Comparison of ENCODE assay signal across 8 mouse cellular contexts in the genomic region with DNA sequence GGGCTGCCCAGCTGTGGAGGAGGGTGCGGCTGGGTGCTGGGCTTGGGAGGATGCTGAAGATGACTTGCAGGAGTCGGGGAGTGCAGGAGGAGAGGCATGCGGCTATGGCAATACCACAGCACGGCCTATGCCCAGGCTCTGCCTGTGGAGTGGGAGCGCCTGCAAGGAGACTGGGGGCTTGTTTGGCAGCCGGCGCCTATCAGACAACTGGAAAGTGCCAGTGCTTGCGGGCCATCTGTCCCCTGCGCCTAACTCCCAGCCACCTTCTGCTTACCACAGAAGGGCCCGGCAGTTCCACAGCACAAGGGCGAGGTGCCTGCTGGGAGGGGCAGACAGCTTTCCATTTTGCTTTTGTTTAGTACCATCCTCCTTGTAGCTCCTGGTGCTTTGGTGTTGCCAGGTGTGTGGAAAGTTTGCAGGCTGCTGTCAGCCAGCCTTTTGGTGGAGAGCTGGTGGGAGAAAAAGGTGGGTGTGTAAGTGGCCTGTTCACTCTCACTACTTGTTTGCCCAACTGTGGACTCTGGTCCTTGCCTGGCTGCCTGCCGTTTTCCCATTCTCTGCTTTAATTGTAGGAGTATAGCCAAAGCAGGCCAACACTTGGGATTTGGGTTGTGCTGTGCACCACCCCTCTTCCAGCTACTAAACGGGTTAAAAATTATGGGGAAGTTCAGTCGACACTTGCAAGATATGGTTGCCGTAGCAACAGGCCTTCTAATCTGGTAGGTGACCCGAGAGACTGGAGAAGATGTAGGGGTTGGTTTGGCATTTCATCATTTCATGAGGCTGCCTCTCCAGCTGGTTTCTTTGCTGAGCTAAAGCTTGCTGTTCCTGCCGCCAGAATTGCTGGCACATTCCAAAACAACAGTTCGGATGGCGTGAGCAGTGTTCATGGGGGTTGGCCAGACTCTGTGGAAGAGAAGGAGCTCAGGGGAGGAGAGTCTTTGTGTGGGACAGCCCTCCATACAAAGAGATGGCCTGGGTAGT. TPM values are rescaled to one million over a fixed set of nuclear protein-coding genes. Genes with fewer than 3 reads are reported as not detected.
DNase-seq lines count a peak whose midpoint lies in the region; ATAC-seq and TF ChIP-seq lines count a peak whose summit lies in the region.

No protein-coding gene starts in this region.

- no peak for ATAC-seq in embryonic facial prominence, embryonic 13.5 days (ENCODE audit: insufficient number of reproducible peaks, insufficient read depth, low FRiP score, low TSS enrichment, low read depth)
- peak; percentile 73 for ATAC-seq in megakaryocyte-erythroid progenitor cell, adult 5-6 weeks (replicated peaks; ENCODE audit: low FRiP score, low TSS enrichment, poor library complexity, severe bottlenecking)

- H3K4me1 ChIP-seq in thymus, adult 2 months (replicated peaks; ENCODE audit: control insufficient read depth, insufficient read depth, low read length) = peaks cover 37% of the 10 kb centered on the region
- peaks cover 56% of the 10 kb centered on the region for H3K4me1 ChIP-seq in embryonic facial prominence, embryonic 13.5 days

- no peak overlapping the region for H3K4me3 ChIP-seq in thymus, adult 2 months (ENCODE audit: control insufficient read depth, insufficient read depth, low read length)
- H3K4me3 ChIP-seq in embryonic facial prominence, embryonic 13.5 days = no peak overlapping the region

- 33% methylated on average over 19 of the region's 19 CpGs for WGBS in thymus, adult 2 months
- 64% methylated on average over 19 of the region's 19 CpGs for WGBS in embryonic facial prominence, embryonic 13.5 days

- intact Hi-C loops in heart, postnatal 14 days (cut with DNase I) = no loop called here

- peak overlapping the region; percentile 32; the same call in 1 of the 2 replicates for H3K27ac ChIP-seq in thymus, adult 2 months (ENCODE audit: control insufficient read depth, insufficient read depth, low read length)
- peak overlapping the region; percentile 28; the same call in 1 of the 2 replicates for H3K27ac ChIP-seq in embryonic facial prominence, embryonic 13.5 days

- no peak for TF ChIP-seq POLR2A in thymus, adult 2 months (IDR thresholded peaks at IDR 0.05; ENCODE audit: control insufficient read depth, extremely low read depth, insufficient read depth, low read length, poor library complexity)

- H3K4me2 ChIP-seq in embryonic facial prominence, embryonic 13.5 days = no peak overlapping the region

- H3K9me3 ChIP-seq in embryonic facial prominence, embryonic 13.5 days = no peaks in the 10 kb centered on the region

- TF ChIP-seq CTCF in thymus, adult 2 months (IDR thresholded peaks at IDR 0.05; ENCODE audit: borderline replicate concordance, control insufficient read depth, extremely low read depth, insufficient read depth, low read length, poor library complexity) = no peak

- H3K27me3 ChIP-seq in thymus, adult 2 months (ENCODE audit: control insufficient read depth, insufficient read depth, low read length) = no peaks in the 10 kb centered on the region
- H3K27me3 ChIP-seq in embryonic facial prominence, embryonic 13.5 days = no peaks in the 10 kb centered on the region

- H3K36me3 ChIP-seq in thymus, adult 2 months (ENCODE audit: control insufficient read depth, insufficient read depth, low read length) = no peaks in the 10 kb centered on the region
- peaks cover 28% of the 10 kb centered on the region for H3K36me3 ChIP-seq in embryonic facial prominence, embryonic 13.5 days

- peak; percentile 29 for DNase-seq in thymus, adult 2 months
- no peak for DNase-seq in thymus, adult 18-20 months
- peak; percentile 37 to 42 for DNase-seq in heart, postnatal 14 days
- DNase-seq in left cerebral cortex, adult 9 months (ENCODE audit: low spot score in 2 of 2) = peak; percentile 56 to 81
- DNase-seq in telencephalon, adult 2 months (ENCODE audit: low read depth, low spot score) = peak; percentile 91
- no peak for DNase-seq in adrenal gland, postnatal 25 days

- 0 out of 2 replicates have a peak overlapping the region, but pooled peaks have one; percentile 32 for H3K9ac ChIP-seq in embryonic facial prominence, embryonic 13.5 days

RNA-seq across cellular contexts. Expression of gene Ssbp3, which starts 45.5 kb away (rescaled TPM):
- 130 and 147 TPM in 2 replicates for polyA plus RNA-seq in thymus, adult 2 months (2012; rRNA removed)
- 172 and 190 TPM in 2 replicates for polyA plus RNA-seq in embryonic facial prominence, embryonic 13.5 days (2015; fragmentation: Nextera tagmentation; extraction: Ambion mirVana)
- 10 to 100 TPM; 42.5 to 46.9 TPM for total RNA-seq in heart, postnatal 14 days (2021)
- 104 and 138 TPM in 2 replicates for total RNA-seq in megakaryocyte-erythroid progenitor cell, adult 5-6 weeks (2014; fragmentation: Nextera tagmentation)
- 50.5 and 63.4 TPM in 2 replicates for total RNA-seq in megakaryocyte-erythroid progenitor cell, adult 5-6 weeks (2017)
- total RNA-seq in adrenal gland, postnatal 25 days (2021) = 70.8 and 82.6 TPM in 2 replicates

Comparison
In these comparisons a context has a peak if more than half of its experiments do, and no peak if none do; other contexts are left out.
1. DNase-seq: peak in thymus, adult 2 months (single experiment), heart, postnatal 14 days (2 of 2), left cerebral cortex, adult 9 months (2 of 2) and telencephalon, adult 2 months (single experiment); none in thymus, adult 18-20 months (0 of 2) and adrenal gland, postnatal 25 days (single experiment).